Comparison of ENCODE assay signal across 8 mouse cellular contexts in the genomic region with DNA sequence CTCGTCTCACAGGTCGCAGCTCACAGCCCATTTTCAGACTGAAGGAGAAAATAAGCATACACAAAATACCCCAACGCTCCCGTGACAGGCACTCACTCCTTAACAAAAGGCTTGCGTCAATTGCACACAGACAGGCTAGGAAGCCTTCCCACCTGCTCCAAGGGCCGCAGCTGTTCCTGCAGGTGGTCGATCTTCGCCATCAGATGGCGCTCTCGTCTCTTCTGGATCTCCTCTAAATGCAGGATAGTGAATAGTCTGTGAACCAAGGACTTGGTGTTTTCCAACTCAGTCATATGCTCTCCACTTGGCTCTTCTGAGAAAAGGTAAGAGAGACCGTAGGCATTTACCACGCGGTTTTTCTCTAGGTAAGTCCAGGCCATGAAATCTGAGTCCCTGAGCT. TPM values are rescaled to one million over a fixed set of nuclear protein-coding genes. Genes with fewer than 3 reads are reported as not detected.
DNase-seq lines count a peak whose midpoint lies in the region; ATAC-seq and TF ChIP-seq lines count a peak whose summit lies in the region.

No protein-coding gene starts in this region.

- H3K9ac ChIP-seq in heart, embryonic 16.5 days (ENCODE audit: low read length), result no peak overlapping the region
- no peak overlapping the region for H3K9ac ChIP-seq in liver, embryonic 14.5 days (replicated peaks)
- H3K9ac ChIP-seq in neural tube, embryonic 13.5 days, result no peak overlapping the region

- DNase-seq in CD4-positive, CD25-positive, alpha-beta regulatory T cell, adult 2 months (ENCODE audit: low read depth, low spot score), result peak; percentile 82
- DNase-seq in adrenal gland, adult 18-20 months (ENCODE audit: low spot score in 2 of 2), result peak; percentile 60 to 67
- DNase-seq in embryo, embryonic 9.5 days (ENCODE audit: extremely low spot score), result peak; percentile 53
- DNase-seq in kidney, postnatal 14 days, result peak; percentile 74
- DNase-seq in liver, embryonic 14.5 days (ENCODE audit: low read depth in 3 of 3, low spot score in 3 of 3), result no peak
- peak; percentile 75 for DNase-seq in thymus, postnatal 25 days

- H3K36me3 ChIP-seq in heart, embryonic 16.5 days (ENCODE audit: control insufficient read depth, insufficient read depth), result peaks cover 7% of the 10 kb centered on the region
- H3K36me3 ChIP-seq in liver, embryonic 14.5 days (replicated peaks; ENCODE audit: control insufficient read depth, insufficient read depth, low read depth), result peaks cover 5% of the 10 kb centered on the region; the same call in 1 of the 2 replicates
- 0 out of 2 replicates have a peak, but pooled peaks cover 3% of the 10 kb centered on the region for H3K36me3 ChIP-seq in neural tube, embryonic 13.5 days

- H3K27me3 ChIP-seq in heart, embryonic 16.5 days (ENCODE audit: control insufficient read depth, insufficient read depth, low read length), result no peaks in the 10 kb centered on the region
- H3K27me3 ChIP-seq in liver, embryonic 14.5 days (ENCODE audit: control insufficient read depth, insufficient read depth, low read length), result no peaks in the 10 kb centered on the region; the same call in 1 of the 2 replicates
- no peaks in the 10 kb centered on the region for H3K27me3 ChIP-seq in neural tube, embryonic 13.5 days

- H3K4me1 ChIP-seq in heart, embryonic 16.5 days (ENCODE audit: control insufficient read depth, insufficient read depth, low read length), result no peaks in the 10 kb centered on the region
- no peaks in the 10 kb centered on the region for H3K4me1 ChIP-seq in liver, embryonic 14.5 days (replicated peaks; ENCODE audit: control insufficient read depth in 2 of 2, insufficient read depth in 2 of 2, low read length in 1 of 2)
- no peaks in the 10 kb centered on the region for H3K4me1 ChIP-seq in neural tube, embryonic 13.5 days (replicated peaks)

- no peak overlapping the region for H3K4me2 ChIP-seq in heart, embryonic 16.5 days (ENCODE audit: low read depth, low read length)
- H3K4me2 ChIP-seq in liver, embryonic 14.5 days (ENCODE audit: low read depth), result no peak overlapping the region
- no peak overlapping the region for H3K4me2 ChIP-seq in neural tube, embryonic 13.5 days

- H3K27ac ChIP-seq in heart, embryonic 16.5 days (ENCODE audit: low read length), result no peak overlapping the region
- H3K27ac ChIP-seq in liver, embryonic 14.5 days, result no peak overlapping the region
- no peak overlapping the region for H3K27ac ChIP-seq in neural tube, embryonic 13.5 days (replicated peaks)

- peak; percentile 81 for TF ChIP-seq CTCF in liver, embryonic 14.5 days (IDR thresholded peaks at IDR 0.05; ENCODE audit: low read depth)

- H3K9me3 ChIP-seq in heart, embryonic 16.5 days (replicated peaks; ENCODE audit: control insufficient read depth, low read length), result no peaks in the 10 kb centered on the region
- no peaks in the 10 kb centered on the region for H3K9me3 ChIP-seq in liver, embryonic 14.5 days (ENCODE audit: control insufficient read depth, low read length)
- no peaks in the 10 kb centered on the region for H3K9me3 ChIP-seq in neural tube, embryonic 13.5 days

- ATAC-seq in heart, embryonic 16.5 days (replicated peaks; ENCODE audit: extremely low read depth, insufficient read depth, low FRiP score), result peak; percentile 65
- ATAC-seq in liver, embryonic 14.5 days (ENCODE audit: insufficient read depth), result no peak
- peak; percentile 88 for ATAC-seq in neural tube, embryonic 13.5 days (ENCODE audit: low read depth)

- no peak overlapping the region for H3K4me3 ChIP-seq in heart, embryonic 16.5 days (ENCODE audit: low read length)
- no peak overlapping the region for H3K4me3 ChIP-seq in liver, embryonic 14.5 days (ENCODE audit: insufficient read depth in 1 of 2, low read depth in 2 of 2, low read length in 2 of 2)
- H3K4me3 ChIP-seq in neural tube, embryonic 13.5 days, result no peak overlapping the region

- no peak for TF ChIP-seq EP300 in liver, embryonic 14.5 days (IDR thresholded peaks at IDR 0.05; ENCODE audit: low read depth)

- WGBS in heart, embryonic 16.5 days, result 16% methylated on average over 13 of the region's 13 CpGs
- WGBS in liver, embryonic 14.5 days (ENCODE audit: insufficient replicate concordance), result 19% methylated on average over 13 of the region's 13 CpGs
- 16% methylated on average over 13 of the region's 13 CpGs for WGBS in neural tube, embryonic 13.5 days

RNA-seq across cellular contexts. Expression of a gene that starts 17.2 kb away (rescaled TPM):
- 10 to 100 TPM; 20.2 to 39.4 TPM for total RNA-seq in adrenal gland, adult 18-20 months (2021)
- 61.7 and 66.6 TPM in 2 replicates for polyA plus RNA-seq in heart, embryonic 16.5 days (2015; fragmentation: Nextera tagmentation; extraction: Ambion mirVana)
- polyA plus RNA-seq in liver, embryonic 14.5 days (2012; rRNA removed), result 19.1 and 20.6 TPM in 2 replicates
- 32.7 and 36.0 TPM in 2 replicates for polyA plus RNA-seq in liver, embryonic 14.5 days (2014; fragmentation: Nextera tagmentation; extraction: Ambion mirVana)
- 36.9 and 37.8 TPM in 2 replicates for polyA plus RNA-seq in neural tube, embryonic 13.5 days (2015; fragmentation: Nextera tagmentation; extraction: Ambion mirVana)

RNA-seq across cellular contexts. Expression of a gene that starts 40.0 kb away (rescaled TPM):
- total RNA-seq in adrenal gland, adult 18-20 months (2021), result 10 to 100 TPM; 44.9 to 49.5 TPM
- polyA plus RNA-seq in heart, embryonic 16.5 days (2015; fragmentation: Nextera tagmentation; extraction: Ambion mirVana), result 65.8 and 76.6 TPM in 2 replicates
- polyA plus RNA-seq in liver, embryonic 14.5 days (2012; rRNA removed), result 31.0 and 45.7 TPM in 2 replicates
- polyA plus RNA-seq in liver, embryonic 14.5 days (2014; fragmentation: Nextera tagmentation; extraction: Ambion mirVana), result 84.7 and 95.3 TPM in 2 replicates
- 30.2 and 31.0 TPM in 2 replicates for polyA plus RNA-seq in neural tube, embryonic 13.5 days (2015; fragmentation: Nextera tagmentation; extraction: Ambion mirVana)

RNA-seq across cellular contexts. Expression of a gene that starts 51.6 kb away (rescaled TPM):
- total RNA-seq in adrenal gland, adult 18-20 months (2021), result 10 to 100 TPM in 1 of 2 experiments, 1 to 10 TPM in 1; 7.7 to 13.1 TPM
- polyA plus RNA-seq in heart, embryonic 16.5 days (2015; fragmentation: Nextera tagmentation; extraction: Ambion mirVana), result 7.4 and 12.4 TPM in 2 replicates
- 5.9 and 7.4 TPM in 2 replicates for polyA plus RNA-seq in liver, embryonic 14.5 days (2012; rRNA removed)
- 16.4 and 25.9 TPM in 2 replicates for polyA plus RNA-seq in liver, embryonic 14.5 days (2014; fragmentation: Nextera tagmentation; extraction: Ambion mirVana)
- polyA plus RNA-seq in neural tube, embryonic 13.5 days (2015; fragmentation: Nextera tagmentation; extraction: Ambion mirVana), result 4.3 and 7.4 TPM in 2 replicates

Comparison
In these comparisons a context has a peak if more than half of its experiments do, and no peak if none do; other contexts are left out.
1. DNase-seq: peak in CD4-positive, CD25-positive, alpha-beta regulatory T cell, adult 2 months (single experiment), adrenal gland, adult 18-20 months (2 of 2), embryo, embryonic 9.5 days (single experiment), kidney, postnatal 14 days (single experiment) and thymus, postnatal 25 days (single experiment); none in liver, embryonic 14.5 days (0 of 3).